Mouse (Mus musculus) kidney, postnatal 10 days (tissue): ENCODE results near the gene Pla2g12b.

Experiments used
- DNase-seq: peaks from one replicate; pipeline ENCODE4 v3.0.0; 2021; ENCODE audit warnings: mixed read lengths

The Pla2g12b gene

GRCm38 (mm10) chr10:59470451-59470850, 67.0 kb downstream of the Pla2g12b start:
- DNase-seq, result no peak
